Mouse (Mus musculus) limb, embryonic 11.5 days (tissue): ENCODE data around the gene Draxin. TPM values are rescaled to one million over a fixed set of nuclear protein-coding genes. Genes with fewer than 3 reads are reported as not detected.

Source experiments
- ATAC-seq: fragments of 200-750 bp; cut with Nextera tagmentation; 2 replicates; pipeline ENCODE4 v1.8.0; 2017; ENCODE audit warnings: low read depth; ENCODE audit not compliant: insufficient number of reproducible peaks, low FRiP score, low TSS enrichment
- DNase-seq: peaks from one replicate; pipeline ENCODE4 v3.0.0-alpha.2; 2015; ENCODE audit warnings: low spot score
- H3K27ac ChIP-seq: fragments of 300-500 bp; sonication (generic); replicated peaks from 2 replicates; pipeline ENCODE4 v1.5.1; 2014; ENCODE audit warnings: low read depth, mild to moderate bottlenecking, low read length
- H3K27me3 ChIP-seq: fragments of 300-500 bp; sonication (generic); 2 replicates; pipeline ENCODE4 v1.6.1; 2014; ENCODE audit warnings: mild to moderate bottlenecking, low read length, mixed read lengths; ENCODE audit not compliant: control insufficient read depth, insufficient read depth
- H3K36me3 ChIP-seq: fragments of 300-500 bp; sonication (generic); 2 replicates; pipeline ENCODE4 v1.6.1; 2014; ENCODE audit warnings: mild to moderate bottlenecking, low read length, moderate library complexity, mixed read lengths; ENCODE audit not compliant: control insufficient read depth, insufficient read depth
- H3K4me1 ChIP-seq: fragments of 300-500 bp; sonication (generic); 2 replicates; pipeline ENCODE4 v1.6.1; 2014; ENCODE audit warnings: low read length, mixed read lengths; ENCODE audit not compliant: control insufficient read depth, insufficient read depth
- H3K4me2 ChIP-seq: fragments of 300-500 bp; sonication (generic); 2 replicates; pipeline ENCODE4 v1.6.1; 2014; ENCODE audit warnings: low read depth, mild to moderate bottlenecking, moderate library complexity; ENCODE audit not compliant: severe bottlenecking
- H3K4me3 ChIP-seq: fragments of 300-500 bp; sonication (generic); 2 replicates; pipeline ENCODE4 v1.5.1; 2014; ENCODE audit warnings: low read depth, low read length
- H3K9ac ChIP-seq: fragments of 300-500 bp; sonication (generic); 2 replicates; pipeline ENCODE4 v1.6.1; 2014; ENCODE audit warnings: mild to moderate bottlenecking, low read length
- H3K9me3 ChIP-seq: fragments of 300-500 bp; sonication (generic); 2 replicates; pipeline ENCODE4 v1.6.1; 2016; ENCODE audit warnings: low read length; ENCODE audit not compliant: control insufficient read depth
- WGBS: fragments of 180-500 bp; shearing (Covaris S2); extraction: QIAGEN DNeasy Blood & Tissue Kit; methylation state at CpG from one replicate; pipeline ENCODE4 v1.1.7; 2014; 5-methylcytosine and 5-hydroxymethylcytosine counted together
- polyA plus RNA-seq: library from polyadenylated mRNA; unstranded; fragments of >200 nt; fragmentation: Nextera tagmentation; extraction: Ambion mirVana; gene quantifications from 2 replicates; pipeline ENCODE4 v1.2.1, GENCODE M21; 2014

The Draxin gene
- polyA plus RNA-seq, 1 experiment from 2014 or later, result 2.5 TPM

GRCm38 (mm10) chr4:148101801-148102527 lies 28.5 kb downstream of the Draxin start:
- Histone ChIP-seq H3K4me2 (peak overlapping the region; percentile 31; the same call in 1 of the 2 replicates), H3K4me3 (no peak overlapping the region), H3K36me3 (no peaks in the 10 kb centered on the region), H3K9me3 (no peaks in the 10 kb centered on the region), H3K27me3 (no peaks in the 10 kb centered on the region), H3K4me1 (no peaks in the 10 kb centered on the region), H3K9ac (peak overlapping the region; percentile 32; the same call in 1 of the 2 replicates), H3K27ac (no peak overlapping the region)
- WGBS, result 22% methylated on average over 29 of the region's 29 CpGs
- ATAC-seq (peak; percentile 74; the same call in 1 of the 2 replicates), DNase-seq (peak; percentile 78)

DNA sequence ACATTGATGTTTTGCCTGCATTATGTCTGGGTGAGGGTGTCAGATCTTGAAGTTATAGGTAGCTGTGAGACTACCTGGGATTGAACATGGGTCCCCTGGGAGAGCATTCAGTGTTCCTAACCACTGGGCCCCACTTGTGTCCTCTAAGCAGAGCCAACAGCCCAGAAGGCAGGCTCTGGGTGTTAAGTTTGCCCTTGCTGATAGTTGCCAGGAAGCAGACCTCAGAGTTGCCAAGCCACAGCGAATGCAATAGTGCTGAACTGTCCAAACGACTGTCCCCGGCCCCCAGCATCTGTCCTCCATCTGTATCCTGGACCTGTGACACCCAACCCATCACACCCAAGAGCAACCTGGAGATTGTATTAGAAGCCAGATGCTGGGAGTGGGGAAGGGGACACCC lies 31.8 kb downstream of the Draxin start:
- H3K9me3 ChIP-seq, result no peaks in the 10 kb centered on the region
- 82% methylated on average over 3 of the region's 3 CpGs for WGBS
- H3K9ac ChIP-seq, result no peak overlapping the region
- ATAC-seq (no peak), DNase-seq (no peak)
- no peaks in the 10 kb centered on the region for H3K27me3 ChIP-seq
- H3K4me3 ChIP-seq, result no peak overlapping the region
- no peak overlapping the region for H3K4me2 ChIP-seq
- no peaks in the 10 kb centered on the region for H3K36me3 ChIP-seq
- no peaks in the 10 kb centered on the region for H3K4me1 ChIP-seq
- no peak overlapping the region for H3K27ac ChIP-seq

- H3K4me1 ChIP-seq, result no peaks in the 10 kb centered on the region
- DNase-seq, result no peak
These were observed 32.6 kb downstream of the Draxin start for GRCm38 (mm10) chr4:148097936-148098335.

GRCm38 (mm10) chr4:148095081-148095480 lies 35.4 kb downstream of the Draxin start:
- WGBS, result 87% methylated on average over 4 of the region's 4 CpGs

More at GRCm38 (mm10) chr4:148097936-148098335, 32.6 kb downstream of the Draxin start:
- 92% methylated on average over 2 of the region's 2 CpGs for WGBS
- no peak overlapping the region for H3K9ac ChIP-seq
- no peaks in the 10 kb centered on the region for H3K27me3 ChIP-seq
- H3K36me3 ChIP-seq, result no peaks in the 10 kb centered on the region
- no peak overlapping the region for H3K4me3 ChIP-seq
- no peak for ATAC-seq
- H3K9me3 ChIP-seq, result no peaks in the 10 kb centered on the region
- no peak overlapping the region for H3K27ac ChIP-seq
- no peak overlapping the region for H3K4me2 ChIP-seq

DNA sequence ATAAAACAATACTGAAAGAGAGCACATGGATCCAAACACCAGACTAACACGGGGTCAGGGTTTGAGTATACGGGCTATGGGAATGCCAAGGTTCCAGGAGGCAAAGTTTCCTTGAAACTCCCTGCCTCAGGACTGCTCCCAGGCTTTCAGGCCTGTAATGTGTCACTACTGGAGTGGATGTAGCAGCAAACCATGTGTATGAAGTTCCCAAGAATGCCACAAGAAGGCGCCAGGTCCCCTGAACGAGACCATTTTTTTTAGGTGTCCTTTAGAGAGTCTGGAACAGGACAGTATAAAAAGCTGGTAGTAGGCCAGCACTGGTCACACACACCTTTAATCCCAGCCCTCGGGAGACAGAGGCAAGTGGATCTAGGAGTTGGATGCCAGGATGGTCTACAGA lies 36.3 kb downstream of the Draxin start:
- no peaks in the 10 kb centered on the region for H3K36me3 ChIP-seq
- ATAC-seq, result no peak
- WGBS, result 85% methylated on average over 5 of the region's 5 CpGs
- H3K4me3 ChIP-seq, result no peak overlapping the region
- no peaks in the 10 kb centered on the region for H3K27me3 ChIP-seq
- H3K27ac ChIP-seq, result no peak overlapping the region
- no peak overlapping the region for H3K9ac ChIP-seq
- no peak for DNase-seq
- H3K9me3 ChIP-seq, result no peaks in the 10 kb centered on the region
- no peak overlapping the region for H3K4me2 ChIP-seq
- H3K4me1 ChIP-seq, result no peaks in the 10 kb centered on the region

More at GRCm38 (mm10) chr4:148095081-148095480, 35.4 kb downstream of the Draxin start:
- H3K4me2 ChIP-seq, result no peak overlapping the region
- no peaks in the 10 kb centered on the region for H3K9me3 ChIP-seq
- no peaks in the 10 kb centered on the region for H3K36me3 ChIP-seq
- ATAC-seq (no peak), DNase-seq (no peak)
- no peak overlapping the region for H3K9ac ChIP-seq
- H3K27ac ChIP-seq, result no peak overlapping the region
- H3K4me1 ChIP-seq, result no peaks in the 10 kb centered on the region
- H3K27me3 ChIP-seq, result no peaks in the 10 kb centered on the region
- H3K4me3 ChIP-seq, result no peak overlapping the region

DNA sequence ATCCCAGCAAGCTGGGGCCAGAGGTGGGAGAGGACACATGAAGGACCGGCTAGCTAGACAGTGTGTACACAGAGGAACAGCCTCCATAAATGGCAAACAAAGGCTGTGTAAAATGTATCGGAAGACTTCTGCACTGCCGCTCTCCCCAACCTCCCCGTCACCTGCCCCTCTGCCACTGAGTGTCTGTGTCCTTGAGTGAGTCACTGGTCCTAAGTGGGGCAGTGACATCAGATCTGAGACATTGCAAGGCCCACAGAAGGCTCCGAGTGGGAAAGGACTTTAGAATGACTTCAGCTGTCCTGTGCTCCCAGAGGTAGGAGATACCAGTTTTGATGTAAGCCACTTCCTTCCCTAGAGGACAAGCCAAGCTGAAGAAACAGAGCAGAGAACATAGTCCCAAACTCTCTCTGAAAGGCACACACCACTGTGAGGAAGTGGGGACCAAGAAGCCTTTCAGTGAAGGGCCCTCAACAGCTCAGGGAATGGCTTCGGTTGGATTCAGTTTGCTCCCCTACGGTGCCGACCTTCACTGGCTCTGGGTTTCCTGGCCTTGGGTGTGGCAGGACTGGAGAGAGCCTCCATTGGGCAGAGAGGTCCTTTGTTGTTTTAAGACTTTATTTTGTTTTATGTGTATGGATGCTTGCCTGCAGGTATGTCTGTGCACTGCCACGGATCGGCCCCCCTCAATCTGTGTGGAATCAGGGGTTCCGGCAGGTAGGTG lies 37.8 kb downstream of the Draxin start:
- no peak overlapping the region for H3K27ac ChIP-seq
- ATAC-seq, result no peak
- no peak overlapping the region for H3K4me3 ChIP-seq
- H3K9me3 ChIP-seq, result no peaks in the 10 kb centered on the region
- WGBS, result 96% methylated on average over 11 of the region's 11 CpGs
- DNase-seq, result no peak
- H3K36me3 ChIP-seq, result no peaks in the 10 kb centered on the region
- H3K4me2 ChIP-seq, result no peak overlapping the region
- H3K27me3 ChIP-seq, result no peaks in the 10 kb centered on the region
- peaks cover 3% of the 10 kb centered on the region for H3K4me1 ChIP-seq
- no peak overlapping the region for H3K9ac ChIP-seq

GRCm38 (mm10) chr4:148091181-148091580 lies 39.3 kb downstream of the Draxin start:
- H3K4me1 ChIP-seq, result peaks cover 12% of the 10 kb centered on the region
- no peaks in the 10 kb centered on the region for H3K36me3 ChIP-seq
- no peak overlapping the region for H3K9ac ChIP-seq
- H3K4me3 ChIP-seq, result no peak overlapping the region
- H3K9me3 ChIP-seq, result no peaks in the 10 kb centered on the region
- H3K27me3 ChIP-seq, result no peaks in the 10 kb centered on the region
- H3K4me2 ChIP-seq, result no peak overlapping the region
- WGBS, result 79% methylated on average over 1 of the region's 1 CpGs
- no peak for DNase-seq
- H3K27ac ChIP-seq, result no peak overlapping the region
- ATAC-seq, result no peak

- DNase-seq (no peak), ATAC-seq (no peak)
- Histone ChIP-seq H3K27me3 (no peaks in the 10 kb centered on the region), H3K4me2 (no peak overlapping the region), H3K9ac (no peak overlapping the region), H3K4me3 (no peak overlapping the region), H3K9me3 (no peaks in the 10 kb centered on the region), H3K27ac (no peak overlapping the region), H3K4me1 (peaks cover 16% of the 10 kb centered on the region), H3K36me3 (no peaks in the 10 kb centered on the region)
- WGBS, result 61% methylated on average over 4 of the region's 4 CpGs
These were observed 41.3 kb downstream of the Draxin start for GRCm38 (mm10) chr4:148089166-148089565.
